Mouse (Mus musculus): ENCODE data around the gene Kmt2e.
A peak's percentile ranks its signal among the peaks of the same experiment; 100 is the strongest.

The Kmt2e gene

DNA sequence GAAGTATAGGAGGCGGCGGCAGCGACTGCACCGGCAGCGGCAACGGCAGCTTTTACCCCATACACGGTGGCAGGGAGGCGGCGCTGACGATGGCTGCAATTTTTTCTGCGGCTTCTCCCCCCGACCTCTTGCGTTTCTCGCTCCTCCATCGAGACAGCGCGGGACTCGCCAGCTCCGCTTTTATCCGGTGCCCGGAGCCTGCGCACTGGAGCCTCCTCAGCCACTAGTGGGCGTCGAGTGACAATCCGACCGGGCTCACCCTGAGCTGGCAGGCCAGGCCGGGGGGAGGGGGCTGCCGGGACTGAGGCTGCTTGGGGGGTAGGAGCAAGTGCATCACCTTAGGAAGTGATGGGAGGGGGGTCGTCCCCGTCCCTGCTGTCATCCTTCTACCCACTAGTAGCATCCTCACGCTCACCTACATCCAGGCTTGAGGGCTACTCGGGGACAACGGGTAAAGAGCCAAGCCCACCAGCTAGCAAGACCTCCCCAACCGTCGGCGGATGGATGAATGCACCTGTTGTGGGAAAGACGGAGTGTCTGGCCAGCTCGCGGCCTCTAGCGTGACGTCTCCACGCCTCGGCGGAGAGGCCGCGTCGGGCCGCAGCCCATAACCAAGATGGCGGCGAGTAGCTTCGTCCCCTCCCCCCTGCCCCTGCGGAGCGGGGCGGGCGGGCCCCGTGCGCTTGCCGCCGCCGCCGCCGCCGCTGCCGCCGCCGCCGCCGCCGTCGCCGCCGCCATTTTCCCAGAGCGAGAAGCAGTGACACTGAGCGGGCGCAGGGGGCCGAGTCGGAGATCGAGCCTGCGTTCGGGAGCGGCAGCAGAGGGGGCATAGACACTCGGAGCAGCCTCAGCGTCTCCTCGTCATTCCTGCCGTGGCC lies at the start of gene Kmt2e:
Kmt2e (plus strand) TSS at position 722 of the 878 bp plus-strand sequence.
- peak; percentile 97 to 98 for DNase-seq

DNA sequence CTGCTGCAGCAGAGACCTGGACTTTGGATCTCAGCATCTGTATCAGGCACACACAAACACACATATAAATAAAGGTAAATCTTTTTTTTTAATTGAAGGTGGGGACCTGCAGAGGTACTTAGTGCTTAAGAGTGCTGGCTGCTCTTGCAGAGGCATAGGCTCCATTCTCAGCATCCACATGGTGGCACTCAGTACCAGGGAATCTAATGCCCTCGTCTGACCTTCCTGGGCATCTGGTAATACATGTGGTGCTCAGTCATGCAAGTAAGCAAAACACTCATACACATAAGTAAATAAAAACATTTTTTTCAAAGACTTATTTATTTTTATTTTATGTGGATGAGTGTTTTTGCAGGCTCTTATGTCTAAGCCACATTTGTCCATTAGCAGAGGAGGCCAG lies 49.1 kb upstream of the Kmt2e start:
- DNase-seq, result no peak

DNA sequence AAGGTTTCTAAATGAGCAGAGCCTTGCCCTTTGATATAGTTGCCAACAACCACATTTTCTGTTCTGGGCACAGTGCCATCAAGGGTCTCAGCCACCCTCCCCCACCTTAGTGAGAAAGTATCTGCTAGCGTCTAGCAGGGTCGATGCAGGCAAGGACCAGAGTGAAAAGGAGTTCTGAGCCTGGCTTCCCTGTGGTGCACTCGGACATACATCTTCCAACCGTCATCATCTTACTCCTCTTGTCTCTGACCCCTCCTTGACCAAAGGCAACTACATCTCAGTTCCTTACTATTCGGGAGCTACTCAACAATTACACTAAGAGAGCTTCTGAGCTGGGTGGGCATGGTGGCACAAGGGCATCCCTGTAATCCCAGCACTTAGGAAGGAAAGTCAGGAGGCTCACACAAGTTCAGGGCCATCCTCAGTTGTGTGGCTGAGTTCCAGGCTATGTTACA lies 48.5 kb upstream of the Kmt2e start:
- DNase-seq, result peak in 1 of 2 experiments; percentile 16

DNA sequence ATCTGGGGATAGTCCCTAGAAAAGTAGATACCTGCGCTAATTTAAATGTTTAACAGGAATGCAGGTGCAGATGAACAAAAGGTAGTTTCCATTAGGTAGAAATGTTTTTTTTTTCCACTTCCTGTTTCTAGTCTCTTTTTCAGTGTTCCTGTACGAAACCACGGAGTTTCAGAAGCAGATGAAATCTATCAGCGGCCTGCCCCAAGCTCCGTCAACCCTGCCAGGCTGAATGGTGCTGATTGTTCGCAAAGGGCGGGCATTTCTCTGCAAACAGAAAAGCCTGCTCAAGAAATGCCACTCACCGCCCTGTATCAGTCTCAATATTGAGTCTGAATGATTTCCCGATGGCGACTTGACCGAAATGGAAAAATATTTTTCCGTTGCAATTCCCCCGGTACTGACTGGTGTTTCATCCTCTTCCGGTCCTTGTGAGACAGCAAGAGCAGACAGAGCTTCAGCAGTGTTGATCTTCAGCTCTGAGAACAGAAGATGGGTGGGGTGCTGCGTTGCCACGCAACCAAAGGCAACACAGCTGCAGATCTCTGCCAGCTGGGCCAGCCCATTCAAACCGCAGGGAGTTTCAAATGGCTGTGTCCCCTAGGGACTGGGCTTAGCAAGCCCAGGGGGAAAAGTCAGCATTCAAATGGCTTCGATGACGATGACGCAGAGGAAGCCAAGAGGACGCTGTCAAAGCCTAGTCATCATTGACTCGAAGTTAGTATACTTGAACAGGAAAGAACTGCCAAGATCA lies 47.5 kb upstream of the Kmt2e start:
- peak; percentile 54 to 67 for DNase-seq

DNA sequence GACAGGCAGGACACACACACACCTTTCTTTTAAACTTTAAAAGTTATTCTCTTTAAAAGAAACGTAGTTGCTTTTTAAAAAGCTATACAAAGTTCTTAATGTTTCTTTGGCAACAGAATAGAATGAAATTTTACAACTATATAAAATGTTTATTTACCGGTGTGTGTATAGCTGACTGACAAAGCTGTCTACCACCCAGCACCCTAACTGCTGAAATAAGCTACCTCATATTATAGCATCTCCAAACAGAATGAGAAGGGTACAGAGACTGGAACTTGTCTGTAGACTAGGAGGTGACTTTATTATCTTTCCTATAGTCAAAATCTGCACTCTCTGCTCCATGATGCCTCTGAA lies 47.0 kb upstream of the Kmt2e start:
- DNase-seq, result no peak

DNA sequence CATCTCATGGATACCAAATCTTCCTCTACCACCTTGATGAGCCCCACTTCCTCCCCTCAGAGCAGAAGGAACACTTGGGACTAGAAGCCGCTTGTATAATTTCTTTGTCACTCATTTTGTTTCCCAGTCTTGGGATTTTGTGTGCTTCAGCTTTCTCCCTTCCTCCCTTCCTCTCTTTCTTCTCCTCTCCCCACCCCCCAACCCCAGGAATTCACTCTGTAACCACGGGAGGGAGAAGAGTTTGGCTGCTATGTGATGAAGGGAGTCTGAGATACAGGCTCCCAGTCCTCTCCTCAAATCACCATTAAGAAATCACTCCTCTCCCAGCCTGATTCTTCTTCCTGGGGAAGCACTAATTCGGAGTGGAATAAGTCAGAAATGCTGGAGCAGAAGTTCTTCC lies 46.1 kb upstream of the Kmt2e start:
- DNase-seq, result no peak

DNA sequence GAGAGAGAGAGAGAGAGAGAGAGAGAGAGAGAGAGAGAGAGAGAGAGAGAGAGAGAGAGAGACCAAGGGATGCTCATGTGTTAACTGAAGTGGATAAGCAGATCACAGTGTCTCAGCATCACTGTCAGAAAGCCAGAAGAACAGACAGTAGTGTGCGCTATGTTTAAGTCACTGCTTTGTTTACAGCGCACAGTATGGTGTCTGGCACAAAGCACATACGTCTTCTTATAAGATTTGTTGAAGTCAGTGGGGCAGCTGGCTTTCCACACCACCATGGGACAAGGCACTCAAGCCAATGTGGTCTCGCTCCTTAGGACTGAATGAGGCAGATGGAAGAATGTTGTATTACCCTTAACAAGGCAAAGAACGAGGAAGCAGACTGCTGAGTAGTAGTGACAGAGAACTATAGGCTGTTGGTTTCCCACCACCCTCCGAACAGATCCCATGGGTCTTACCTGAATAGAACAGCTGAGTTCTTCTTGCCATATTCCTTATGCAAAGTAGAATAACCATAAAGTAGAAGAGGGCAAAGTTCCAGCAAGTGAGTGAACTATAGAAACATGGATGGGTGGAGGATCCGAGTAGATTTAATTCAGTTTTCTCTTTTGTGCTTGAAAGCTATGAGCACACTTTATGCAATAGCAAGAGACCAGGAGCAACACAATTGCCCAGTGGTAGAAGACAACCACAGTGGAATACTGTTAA lies 44.5 kb upstream of the Kmt2e start:
- DNase-seq, result no peak

DNA sequence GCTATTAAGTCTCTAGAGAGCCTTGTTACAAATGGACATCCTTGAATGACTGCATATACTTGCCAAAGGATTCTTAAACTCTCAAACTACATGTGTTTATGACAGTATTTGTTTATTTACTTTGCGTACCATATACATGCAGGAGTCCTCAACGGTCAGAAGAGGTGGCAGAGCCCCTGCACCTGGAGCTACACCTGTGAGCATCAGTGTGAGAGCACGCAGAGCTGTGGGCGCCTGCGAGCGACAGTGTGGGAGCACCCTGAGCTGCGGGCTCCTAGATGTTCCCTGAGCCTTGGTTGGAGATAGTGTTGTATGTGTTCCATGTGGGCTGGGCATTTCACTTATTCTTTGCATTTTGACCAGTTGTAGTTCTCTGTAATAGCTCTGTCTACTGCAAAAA lies 42.5 kb upstream of the Kmt2e start:
- DNase-seq, result no peak

DNA sequence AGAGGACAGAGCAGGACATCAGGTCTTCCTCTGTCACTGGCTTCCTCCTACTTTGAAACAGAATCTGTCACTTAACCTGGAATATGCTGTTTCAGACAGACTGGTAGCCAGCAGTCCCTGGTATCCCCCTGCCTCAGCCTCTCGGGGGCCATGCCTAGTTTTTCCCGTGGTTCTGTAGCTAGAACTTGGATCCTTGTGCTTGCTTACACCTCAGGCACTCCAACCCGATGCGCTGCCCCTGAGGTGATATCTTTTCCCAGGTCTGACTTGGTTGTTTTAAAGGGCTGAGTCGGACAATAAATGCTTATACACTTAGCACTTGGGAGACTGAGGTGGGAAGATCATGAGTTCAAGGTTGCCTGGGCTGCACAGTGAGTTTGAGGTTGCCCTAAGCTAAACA lies 40.4 kb upstream of the Kmt2e start:
- no peak for DNase-seq

DNA sequence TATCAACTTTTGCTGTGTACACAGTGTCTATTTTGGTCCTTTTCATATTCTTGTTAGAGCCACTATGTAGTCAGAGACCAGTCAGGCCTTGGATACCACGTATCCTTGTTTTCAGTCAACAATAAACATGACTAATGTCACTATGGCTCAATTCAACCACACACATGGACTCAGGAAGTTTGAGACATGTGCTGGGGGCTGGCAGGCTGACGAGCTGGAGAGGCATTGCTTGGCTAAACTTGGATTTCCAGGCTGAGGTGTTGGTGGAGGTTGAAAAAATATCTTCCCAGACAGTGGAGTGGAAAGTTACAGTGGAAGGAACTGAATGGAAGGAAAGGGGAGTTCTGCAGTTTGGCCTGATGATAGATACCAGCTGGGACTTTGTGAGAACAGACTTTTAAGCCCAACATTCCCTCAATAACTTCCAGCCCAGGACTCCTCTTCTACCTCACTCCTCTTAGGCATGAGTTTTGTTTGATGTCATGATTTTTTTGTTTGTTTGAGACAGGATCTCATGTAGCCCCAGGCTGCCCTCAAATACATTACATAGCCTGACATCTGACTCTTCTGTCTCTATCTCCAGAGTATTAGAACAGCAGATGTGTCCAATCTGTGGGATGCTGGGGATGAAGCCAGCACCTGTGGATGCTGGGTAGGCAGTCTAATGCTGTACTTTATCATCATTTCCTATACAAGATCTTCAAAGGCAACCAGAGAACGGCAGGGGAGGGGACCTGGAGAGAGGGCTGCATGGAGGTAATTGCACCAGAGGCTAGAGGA lies 39.7 kb upstream of the Kmt2e start:
- DNase-seq, result no peak

DNA sequence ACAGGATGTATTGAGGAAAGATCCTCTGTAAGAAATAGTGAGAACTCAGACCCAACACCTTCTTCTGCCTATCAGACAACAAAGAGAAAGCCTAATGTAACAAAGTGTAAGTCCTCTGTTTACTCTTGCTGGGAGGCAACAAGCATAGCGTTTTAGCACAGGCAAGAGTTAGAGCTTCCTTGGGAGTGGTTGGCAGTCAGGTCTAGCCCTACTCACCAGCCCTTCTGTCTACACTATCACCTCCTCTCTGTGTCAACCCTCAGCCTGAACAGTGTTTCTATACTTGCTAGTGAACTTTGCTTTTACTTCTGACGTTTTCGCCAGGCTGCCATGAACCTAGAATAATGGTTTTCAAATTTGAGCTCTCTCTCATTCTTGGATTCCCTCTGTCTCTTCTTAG lies 38.5 kb upstream of the Kmt2e start:
- no peak for DNase-seq

DNA sequence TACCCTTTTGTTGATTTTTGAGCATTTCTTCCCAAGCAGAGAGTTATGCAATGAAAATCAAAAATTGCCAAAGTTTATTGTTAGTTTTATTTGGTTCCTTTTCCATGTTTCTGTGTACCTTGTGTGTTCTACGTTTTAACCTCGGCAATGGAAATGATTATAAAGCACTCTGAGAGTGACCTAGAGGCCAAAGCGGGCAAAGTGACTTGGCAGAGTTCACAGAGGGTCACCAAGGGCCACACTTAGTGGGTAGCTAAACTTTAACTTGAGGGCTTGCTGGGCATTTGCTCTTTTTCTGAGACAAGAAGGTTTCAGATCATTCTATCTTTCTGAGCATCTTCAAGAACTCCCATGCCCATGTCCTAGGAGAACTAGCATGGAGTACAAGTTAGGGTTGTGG lies 37.5 kb upstream of the Kmt2e start:
- DNase-seq, result no peak

DNA sequence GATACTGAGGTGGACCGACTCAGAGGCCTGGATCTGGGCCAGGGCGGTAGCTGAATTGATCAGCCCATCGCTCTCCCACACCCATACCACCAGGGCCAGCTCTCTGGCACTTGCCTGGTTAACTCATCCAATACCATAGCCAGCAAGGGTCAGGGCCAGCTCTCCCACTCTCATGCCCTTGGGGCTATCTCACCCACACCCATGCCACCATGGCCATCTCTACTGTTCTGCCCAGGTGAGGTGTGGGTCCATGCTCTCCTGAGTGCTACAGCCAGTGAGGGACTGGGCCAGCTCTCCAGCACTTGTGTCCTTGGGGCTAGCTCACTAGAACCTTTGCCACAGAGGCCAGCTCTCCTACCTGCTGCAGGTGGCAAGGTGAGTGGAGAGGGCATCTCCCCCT lies 34.1 kb upstream of the Kmt2e start:
- DNase-seq, result no peak

DNA sequence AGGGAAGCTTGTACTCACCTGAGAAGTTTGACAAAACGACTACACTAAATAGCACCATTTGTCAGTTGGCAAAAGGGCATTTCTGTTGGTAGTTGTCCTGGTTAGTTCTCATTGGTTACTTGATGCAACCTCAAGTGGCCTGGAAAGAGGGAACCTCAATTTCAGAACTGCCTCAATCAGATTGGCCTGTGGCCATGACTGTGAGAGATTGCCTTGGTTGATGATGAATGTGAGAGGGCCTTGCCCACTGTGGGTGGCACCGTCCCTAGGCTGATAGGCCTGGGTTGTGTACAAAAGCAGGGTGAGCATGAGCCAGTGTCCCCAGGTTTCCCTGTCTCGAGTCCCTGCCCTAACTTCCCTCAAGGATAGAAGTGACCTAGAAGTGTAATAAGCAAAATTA lies 33.4 kb upstream of the Kmt2e start:
- DNase-seq, result no peak

DNA sequence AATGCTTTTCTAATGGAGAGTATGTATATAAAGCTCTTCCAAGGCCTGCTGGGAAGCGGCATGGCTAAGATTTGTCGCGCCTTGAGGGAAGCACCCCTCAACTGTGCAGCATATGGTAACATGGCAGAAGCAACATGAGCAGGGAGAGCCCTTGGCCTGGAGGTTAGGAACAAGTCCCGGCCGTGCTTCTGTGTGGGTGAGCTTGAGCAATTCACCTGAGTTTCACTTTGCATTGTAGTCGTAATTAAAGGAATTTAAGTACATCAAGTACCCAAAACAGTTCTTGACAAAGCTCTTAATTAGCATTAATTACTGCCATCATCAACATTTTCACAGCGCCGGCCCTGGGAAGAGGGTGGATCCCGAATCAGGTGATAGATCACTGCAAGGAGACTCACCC lies 32.9 kb upstream of the Kmt2e start:
- DNase-seq, result peak in 1 of 2 experiments; percentile 51

DNA sequence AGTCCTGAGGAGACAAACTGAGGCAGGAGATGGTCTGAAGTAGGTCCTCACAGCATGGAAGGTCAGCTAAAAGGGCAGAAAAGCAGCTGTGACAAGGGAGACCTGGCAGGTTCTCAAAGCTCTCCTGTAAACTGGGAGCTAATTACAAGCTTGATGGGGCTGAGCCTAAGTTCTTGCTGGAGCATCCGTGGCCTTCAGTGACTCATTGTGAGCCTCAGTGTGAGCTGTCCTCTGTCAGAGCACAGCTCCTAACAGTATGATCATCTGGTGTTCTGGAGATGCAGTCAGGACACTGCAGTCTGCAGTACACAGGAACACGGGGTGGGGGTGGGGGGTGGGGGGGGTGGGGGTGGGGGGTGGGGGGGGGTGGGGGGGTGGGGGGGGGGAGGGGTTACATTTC lies 32.2 kb upstream of the Kmt2e start:
- no peak for DNase-seq

DNA sequence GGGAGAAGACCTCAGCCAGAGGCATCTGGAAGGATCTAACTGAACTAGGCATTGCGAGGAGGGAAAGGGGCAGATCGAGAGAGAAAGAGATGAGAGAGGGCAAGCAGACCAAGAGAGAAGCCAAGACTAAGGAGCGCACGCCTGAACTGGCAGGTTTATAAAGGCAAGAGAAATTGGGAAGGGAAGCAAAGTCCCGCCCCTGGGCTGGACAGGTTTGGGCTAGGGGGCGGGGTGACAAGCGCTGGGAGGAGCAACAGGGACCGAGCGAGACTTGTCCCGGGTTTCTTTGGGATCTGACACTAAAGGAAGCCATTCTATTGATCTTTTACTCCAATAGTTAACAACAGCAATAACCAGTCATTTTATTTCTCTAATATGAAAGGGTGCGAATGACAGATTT lies 31.1 kb upstream of the Kmt2e start:
- no peak for DNase-seq

DNA sequence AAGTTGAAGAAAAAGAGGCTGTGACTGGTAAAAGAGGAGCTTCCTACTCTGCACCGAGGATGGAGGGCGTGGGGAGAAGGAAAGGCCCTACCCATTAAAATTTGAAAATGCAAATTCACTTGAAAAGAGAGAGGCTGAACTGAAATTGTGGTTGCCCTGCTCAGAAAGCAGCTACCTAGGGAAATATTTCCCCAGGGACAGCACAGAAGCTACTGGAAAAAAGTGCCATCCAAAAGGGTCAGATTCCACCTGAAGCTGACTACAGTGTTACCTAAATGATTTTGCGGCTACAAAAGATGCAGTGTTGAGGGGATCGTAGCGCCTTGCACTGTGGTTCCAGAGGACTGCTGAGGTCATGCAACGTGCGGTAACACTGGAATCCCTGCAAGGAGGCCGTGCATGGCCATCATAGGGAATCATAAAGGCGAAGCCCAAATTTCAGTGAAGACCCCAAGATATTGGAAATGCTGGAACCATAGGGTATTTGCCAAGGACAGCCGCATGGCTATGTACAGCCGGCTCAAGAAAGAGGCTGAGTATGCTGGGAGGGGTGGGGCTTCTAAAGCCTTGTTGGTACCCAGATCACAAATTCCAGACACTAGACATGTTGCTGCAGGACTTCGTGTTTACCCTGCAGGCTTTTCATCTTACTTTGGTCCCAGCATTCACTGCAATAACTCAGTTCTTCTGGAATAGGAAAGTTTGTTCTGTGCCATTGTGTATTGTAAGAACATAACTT lies 28.4 kb upstream of the Kmt2e start:
- DNase-seq, result no peak

DNA sequence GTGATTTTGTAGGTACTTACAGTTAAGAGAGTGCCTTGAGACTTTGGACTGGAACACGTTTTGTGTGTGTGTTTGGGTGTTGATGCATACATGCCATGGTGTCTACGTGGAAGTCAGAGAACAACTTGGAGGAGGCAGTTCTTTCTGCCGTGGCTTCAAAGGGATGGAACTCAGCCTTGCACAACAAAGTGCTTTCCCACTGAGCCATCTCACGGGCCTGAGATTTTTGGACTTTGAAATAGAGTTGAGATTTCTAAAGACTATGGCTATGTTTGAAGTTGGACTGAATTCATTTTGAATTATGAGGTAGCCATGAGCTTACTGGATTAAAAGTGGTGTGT lies 27.9 kb upstream of the Kmt2e start:
- no peak for DNase-seq

DNA sequence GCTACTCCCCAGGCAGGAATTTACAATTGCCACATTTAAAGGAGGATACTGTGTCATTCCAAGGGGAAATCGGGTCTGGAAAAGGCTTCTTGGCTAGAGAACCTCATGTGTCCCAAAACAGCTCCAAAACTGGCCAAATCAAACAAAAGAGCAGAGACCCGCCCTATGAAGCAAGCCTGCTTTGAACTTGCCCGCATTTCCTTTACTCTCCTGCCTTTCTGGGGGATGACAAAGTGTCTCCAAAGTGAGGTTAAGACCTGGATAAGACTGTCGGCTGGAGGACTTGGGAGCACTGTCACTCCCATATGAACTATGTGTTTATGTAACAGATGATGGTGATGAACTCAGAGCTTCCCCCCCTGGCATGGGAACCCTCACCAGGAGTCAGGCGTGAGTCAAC lies 26.1 kb upstream of the Kmt2e start:
- DNase-seq, result no peak

DNA sequence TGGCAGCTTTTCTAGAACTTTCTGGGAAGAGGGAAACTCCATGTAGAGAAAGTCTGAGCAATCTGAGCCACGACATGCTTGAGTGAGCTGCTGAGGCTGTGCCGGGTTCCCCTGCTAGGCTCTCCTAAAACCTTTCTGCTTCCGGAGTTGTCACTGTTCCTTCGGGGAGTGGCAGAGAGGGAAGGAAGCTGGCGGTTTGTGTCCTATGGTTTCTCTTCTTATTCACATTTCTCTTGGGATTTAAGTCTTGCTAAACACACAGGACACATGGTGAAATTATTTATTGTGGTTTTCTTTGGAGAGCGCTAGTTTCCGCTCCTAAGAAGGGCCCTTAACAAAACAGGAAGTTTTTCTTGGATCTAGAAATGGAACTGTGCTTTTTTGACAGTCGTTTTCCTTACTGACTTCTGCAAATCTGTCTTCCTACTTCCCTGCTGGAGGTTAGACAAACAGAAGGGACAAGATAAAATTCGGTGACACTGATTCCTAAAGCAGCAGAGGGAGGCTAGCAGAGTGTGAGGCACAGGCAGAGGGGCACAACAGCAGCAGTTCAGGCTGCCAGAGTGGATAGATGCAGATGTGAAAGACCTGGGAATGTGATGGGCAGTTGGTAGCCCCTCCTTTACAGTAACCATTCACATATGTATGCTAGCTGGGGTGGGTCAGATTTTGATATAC lies 24.1 kb upstream of the Kmt2e start:
- no peak for DNase-seq

DNA sequence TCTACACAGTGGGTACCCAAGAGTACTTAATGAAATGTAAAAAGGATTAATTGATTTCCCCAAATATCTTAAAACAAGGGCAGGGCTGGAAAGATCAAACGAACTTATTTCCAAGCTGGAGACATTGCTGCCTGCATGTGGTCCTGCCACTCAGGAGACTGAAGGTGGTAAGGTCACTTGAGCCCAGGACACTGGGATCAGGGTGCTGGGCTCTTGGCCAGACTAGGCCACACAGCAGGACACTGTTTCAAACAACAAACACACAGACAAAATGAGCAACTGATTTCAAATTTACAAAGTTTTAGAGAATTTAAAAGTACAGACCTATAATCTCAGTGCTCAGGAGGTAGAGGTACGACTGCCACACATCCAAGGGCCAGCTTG lies 23.5 kb upstream of the Kmt2e start:
- no peak for DNase-seq

Data from cerebellum, postnatal 10 days (tissue).